Mouse (Mus musculus) stomach, embryonic 16.5 days (tissue): ENCODE results near the gene Eva1b. TPM values are rescaled to one million over a fixed set of nuclear protein-coding genes. Genes with fewer than 3 reads are reported as not detected.
"Not testable (repeated sequence)": the region's sequence is repeated elsewhere in the genome, so short reads cannot be mapped to it uniquely, and the experiment has no call there.

Source experiments
- ATAC-seq: fragments of 200-750 bp; cut with Nextera tagmentation; 2 replicates; pipeline ENCODE4 v1.8.0; 2017; ENCODE audit warnings: moderate number of reproducible peaks, moderate TSS enrichment; ENCODE audit not compliant: insufficient read depth, low FRiP score
- H3K27ac ChIP-seq: fragments of 300-500 bp; sonication (generic); 2 replicates; pipeline ENCODE4 v1.5.1; 2014; ENCODE audit warnings: low read length
- H3K27me3 ChIP-seq: fragments of 300-500 bp; sonication (generic); 2 replicates; pipeline ENCODE4 v1.6.1; 2014; ENCODE audit warnings: low read length, control low read depth, mixed read lengths; ENCODE audit not compliant: control insufficient read depth, insufficient read depth
- H3K36me3 ChIP-seq: fragments of 300-500 bp; sonication (generic); 2 replicates; pipeline ENCODE4 v1.6.1; 2014; ENCODE audit warnings: low read length; ENCODE audit not compliant: control insufficient read depth, insufficient read depth
- H3K4me1 ChIP-seq: fragments of 300-500 bp; sonication (generic); 2 replicates; pipeline ENCODE4 v1.6.1; 2014; ENCODE audit warnings: low read length, control low read depth, mixed read lengths; ENCODE audit not compliant: control insufficient read depth, insufficient read depth
- H3K4me2 ChIP-seq: fragments of 300-500 bp; sonication (generic); 2 replicates; pipeline ENCODE4 v1.6.1; 2014; ENCODE audit warnings: low read depth, low read length, mixed read lengths
- H3K4me3 ChIP-seq: fragments of 300-500 bp; sonication (generic); replicated peaks from 2 replicates; pipeline ENCODE4 v1.5.1; 2014; ENCODE audit warnings: mild to moderate bottlenecking, low read length
- H3K9ac ChIP-seq: fragments of 300-500 bp; sonication (generic); 2 replicates; pipeline ENCODE4 v1.6.1; 2014; ENCODE audit warnings: low read length
- H3K9me3 ChIP-seq: fragments of 300-500 bp; sonication (generic); replicated peaks from 2 replicates; pipeline ENCODE4 v1.6.1; 2016; ENCODE audit warnings: low read length, control low read depth; ENCODE audit not compliant: control insufficient read depth
- WGBS: fragments of 180-500 bp; shearing (Covaris S2); extraction: QIAGEN DNeasy Blood & Tissue Kit; methylation state at CpG from one replicate; pipeline ENCODE4 v1.1.7; 2014; 5-methylcytosine and 5-hydroxymethylcytosine counted together
- polyA plus RNA-seq: library from polyadenylated mRNA; unstranded; fragments of >200 nt; fragmentation: Nextera tagmentation; extraction: Ambion mirVana; gene quantifications from 2 replicates; pipeline ENCODE4 v1.2.1, GENCODE M21; 2015

Gene Eva1b
- polyA plus RNA-seq, 1 experiment from 2014 or later, result 49.7 TPM

DNA sequence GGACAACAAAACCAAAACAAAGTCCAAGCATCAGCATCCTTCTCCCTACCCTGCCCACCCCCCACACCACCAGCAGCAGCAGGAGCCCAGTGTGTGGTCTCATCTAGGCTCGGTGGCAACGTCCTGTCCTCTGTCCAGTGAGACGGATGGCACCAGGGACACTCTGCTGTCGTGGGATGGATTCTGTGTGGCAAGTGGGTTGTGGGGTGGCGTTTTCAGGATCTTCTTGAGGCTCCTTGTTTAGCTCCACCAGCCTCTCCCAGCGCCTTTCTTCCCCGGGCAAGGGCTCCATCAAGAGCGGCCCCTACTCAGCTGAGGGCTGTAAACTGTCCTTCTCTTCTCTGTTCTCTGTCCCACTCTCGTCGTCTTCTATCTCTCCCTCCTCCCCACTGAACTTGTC is 17.5 kb downstream of the Eva1b start:
- H3K4me3 ChIP-seq, H3K36me3 ChIP-seq, H3K27ac ChIP-seq, ATAC-seq, H3K4me1 ChIP-seq, H3K4me2 ChIP-seq, H3K27me3 ChIP-seq, H3K9me3 ChIP-seq, H3K9ac ChIP-seq: not testable (repeated sequence)
- 70% methylated on average over 8 of the region's 10 CpGs for WGBS

DNA sequence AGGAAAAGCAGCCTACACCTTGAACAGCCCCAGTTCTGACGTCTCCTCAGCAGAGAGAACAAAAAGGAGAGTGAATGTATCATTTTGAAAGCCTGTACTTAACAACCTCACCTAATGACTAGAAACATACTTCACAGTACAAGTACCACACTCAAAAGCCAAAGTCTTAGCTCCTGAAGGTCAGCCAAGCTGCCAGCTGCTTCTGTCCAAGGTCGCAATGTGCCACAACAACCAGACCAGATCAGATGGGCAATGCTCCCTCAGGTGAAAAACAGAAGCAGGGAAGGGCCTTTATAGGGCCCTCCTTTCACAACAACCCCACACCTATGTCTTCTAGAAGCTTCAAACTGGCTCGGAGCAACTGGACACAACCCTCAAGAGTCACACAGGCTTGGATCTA is 18.5 kb downstream of the Eva1b start:
- H3K4me1 ChIP-seq, result peaks cover 10% of the 10 kb centered on the region
- H3K4me2 ChIP-seq, result no peak overlapping the region
- no peaks in the 10 kb centered on the region for H3K9me3 ChIP-seq
- H3K4me3 ChIP-seq, result no peak overlapping the region
- peaks cover 12% of the 10 kb centered on the region; the same call in 1 of the 2 replicates for H3K36me3 ChIP-seq
- 79% methylated on average over 3 of the region's 3 CpGs for WGBS
- ATAC-seq, result no peak
- no peaks in the 10 kb centered on the region for H3K27me3 ChIP-seq
- peak overlapping the region; percentile 20; the same call in 1 of the 2 replicates for H3K27ac ChIP-seq
- no peak overlapping the region for H3K9ac ChIP-seq

DNA sequence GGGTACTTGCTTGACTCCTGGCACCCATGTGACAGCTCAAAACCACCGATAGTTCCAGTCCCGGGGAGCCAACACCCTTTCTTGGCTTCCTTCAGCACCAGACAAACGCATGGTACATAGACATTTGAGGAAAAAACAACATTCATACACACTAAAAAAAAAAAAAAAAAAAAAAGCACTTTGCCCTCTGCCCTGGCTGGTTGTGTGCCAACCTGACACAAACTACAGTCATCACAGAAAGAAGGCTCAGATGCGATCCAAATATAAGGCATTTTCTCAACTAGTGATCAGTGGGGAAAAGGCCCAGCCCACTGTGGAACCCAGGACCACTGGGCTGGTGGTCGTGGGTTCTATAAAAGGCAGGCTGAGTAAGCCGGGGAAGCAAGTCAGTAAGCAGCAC is 21.3 kb downstream of the Eva1b start:
- no peak overlapping the region for H3K4me3 ChIP-seq
- no peak overlapping the region for H3K9ac ChIP-seq
- no peak for ATAC-seq
- peaks cover 30% of the 10 kb centered on the region; the same call in 1 of the 2 replicates for H3K36me3 ChIP-seq
- no peaks in the 10 kb centered on the region for H3K9me3 ChIP-seq
- peaks cover under 1% of the 10 kb centered on the region; the same call in 1 of the 2 replicates for H3K4me1 ChIP-seq
- H3K27me3 ChIP-seq, result no peaks in the 10 kb centered on the region
- 90% methylated on average over 6 of the region's 6 CpGs for WGBS
- H3K4me2 ChIP-seq, result no peak overlapping the region
- no peak overlapping the region for H3K27ac ChIP-seq

DNA sequence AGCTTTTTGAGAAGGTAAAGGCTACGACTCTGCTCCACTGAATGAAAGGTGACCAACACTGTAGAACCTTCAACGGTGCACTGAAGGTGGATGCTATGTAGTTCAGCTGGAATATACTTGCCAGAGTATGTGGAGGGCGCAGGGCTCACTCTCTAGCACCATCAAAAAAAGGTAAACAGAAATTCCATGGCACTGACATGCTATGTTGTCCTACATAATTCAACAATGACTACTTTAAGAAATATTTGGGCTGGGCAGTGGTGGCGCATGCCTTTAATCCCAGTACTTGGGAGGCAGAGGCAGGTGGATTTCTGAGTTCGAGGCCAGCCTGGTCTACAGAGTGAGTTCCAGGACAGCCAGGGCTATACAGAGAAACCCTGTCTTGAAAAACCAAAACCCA is 23.2 kb downstream of the Eva1b start:
- H3K9ac ChIP-seq, H3K27ac ChIP-seq, H3K4me1 ChIP-seq, H3K4me2 ChIP-seq, H3K9me3 ChIP-seq, ATAC-seq, H3K27me3 ChIP-seq, H3K4me3 ChIP-seq: not testable (repeated sequence)
- 95% methylated on average over 5 of the region's 5 CpGs for WGBS
- H3K36me3 ChIP-seq, result peaks cover 41% of the 10 kb centered on the region; the same call in 1 of the 2 replicates

DNA sequence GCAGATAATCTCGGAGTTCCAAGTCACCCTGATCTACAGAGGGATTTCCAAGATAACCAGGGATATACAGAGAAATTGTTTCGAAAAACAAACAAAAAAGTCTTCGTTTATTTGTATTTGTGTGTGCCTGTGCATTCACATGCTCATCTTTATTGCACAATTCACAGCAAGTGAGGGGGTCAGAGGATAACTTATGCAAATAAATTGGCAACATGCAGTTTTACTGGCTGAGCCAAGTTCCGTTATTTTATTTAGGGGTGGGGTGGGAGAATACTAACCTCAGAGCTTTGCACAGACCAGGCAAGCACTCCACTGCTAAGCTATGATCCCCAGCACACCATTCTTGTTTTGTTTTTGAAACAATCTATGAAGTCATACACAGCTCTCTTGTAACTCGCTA is 26.3 kb downstream of the Eva1b start:
- Histone ChIP-seq H3K36me3 (peaks cover 52% of the 10 kb centered on the region; the same call in 1 of the 2 replicates), H3K27ac (no peak overlapping the region), H3K4me3 (no peak overlapping the region), H3K4me2 (no peak overlapping the region), H3K27me3 (no peaks in the 10 kb centered on the region), H3K4me1 (no peaks in the 10 kb centered on the region), H3K9me3 (no peaks in the 10 kb centered on the region), H3K9ac (no peak overlapping the region)
- whole genome bisulfite sequencing, result 86% methylated on average over 5 of the region's 5 CpGs
- no peak for ATAC-seq

DNA sequence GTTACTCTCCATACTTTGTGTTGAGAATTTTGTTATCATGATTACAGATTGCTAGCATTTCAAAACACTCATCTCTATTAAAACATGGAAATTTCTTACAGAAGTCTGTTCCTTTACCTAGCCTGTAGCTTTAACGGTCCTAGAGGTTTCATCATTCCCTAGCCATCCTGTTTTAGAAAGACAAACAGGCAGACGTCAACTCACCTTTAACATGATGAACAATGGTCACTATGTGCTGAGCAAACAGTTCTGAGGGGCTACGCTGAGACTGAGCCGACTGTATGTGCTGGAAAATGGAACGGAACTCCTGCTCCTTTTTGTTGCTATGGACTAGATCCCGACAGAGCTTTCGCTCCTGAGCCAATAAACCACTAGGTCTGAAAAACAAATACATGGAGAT is 28.4 kb downstream of the Eva1b start:
- H3K9ac ChIP-seq, ATAC-seq, H3K27ac ChIP-seq, H3K4me2 ChIP-seq, H3K4me1 ChIP-seq, H3K4me3 ChIP-seq, H3K27me3 ChIP-seq, H3K9me3 ChIP-seq: not testable (repeated sequence)
- WGBS, result 68% methylated on average over 7 of the region's 7 CpGs
- peaks cover 58% of the 10 kb centered on the region for H3K36me3 ChIP-seq

DNA sequence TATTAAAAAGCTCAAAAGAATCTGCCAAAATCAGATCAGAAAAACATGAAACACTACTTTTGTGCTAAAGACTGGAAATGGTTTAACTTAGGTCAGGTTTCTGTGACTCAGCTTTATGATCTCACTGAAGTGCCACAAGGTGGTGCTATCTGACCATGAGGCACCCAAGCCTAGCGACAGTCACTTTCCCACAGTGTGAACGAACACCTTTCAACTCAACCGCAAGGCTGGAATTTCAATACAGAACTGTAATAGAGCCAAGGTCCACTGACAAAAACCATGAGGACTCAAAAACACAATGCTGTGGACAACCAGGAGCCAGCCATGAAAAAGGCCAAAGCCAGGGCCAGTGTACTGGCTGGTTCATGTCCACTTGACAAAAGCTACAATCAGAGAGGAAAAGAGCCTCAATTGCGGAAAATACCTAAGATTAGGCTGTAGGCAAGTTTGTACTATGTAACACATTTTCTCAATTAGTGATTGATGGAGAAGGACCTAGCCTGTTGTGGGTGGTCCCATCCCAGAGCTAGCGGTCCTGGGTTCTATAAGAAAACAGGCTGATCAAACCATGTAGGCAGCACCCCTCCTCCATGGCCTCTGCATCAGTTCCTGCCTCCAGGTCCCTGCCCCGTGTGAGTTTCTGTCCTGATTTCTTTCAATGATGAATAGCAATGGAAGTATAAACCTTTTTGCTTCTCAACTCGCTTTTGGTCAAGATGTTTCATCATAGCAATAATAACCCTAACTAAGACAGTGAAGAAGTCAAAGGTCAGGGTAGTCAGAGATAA is 33.8 kb downstream of the Eva1b start:
- H3K9me3 ChIP-seq, result no peaks in the 10 kb centered on the region
- ATAC-seq, result peak; percentile 40; the same call in 1 of the 2 replicates
- H3K4me3 ChIP-seq, result no peak overlapping the region
- peaks cover 32% of the 10 kb centered on the region for H3K36me3 ChIP-seq
- H3K27me3 ChIP-seq, result no peaks in the 10 kb centered on the region
- H3K4me1 ChIP-seq, result no peaks in the 10 kb centered on the region
- H3K4me2 ChIP-seq, result no peak overlapping the region
- no peak overlapping the region for H3K27ac ChIP-seq
- no peak overlapping the region for H3K9ac ChIP-seq
- WGBS, result 47% methylated on average over 7 of the region's 7 CpGs

DNA sequence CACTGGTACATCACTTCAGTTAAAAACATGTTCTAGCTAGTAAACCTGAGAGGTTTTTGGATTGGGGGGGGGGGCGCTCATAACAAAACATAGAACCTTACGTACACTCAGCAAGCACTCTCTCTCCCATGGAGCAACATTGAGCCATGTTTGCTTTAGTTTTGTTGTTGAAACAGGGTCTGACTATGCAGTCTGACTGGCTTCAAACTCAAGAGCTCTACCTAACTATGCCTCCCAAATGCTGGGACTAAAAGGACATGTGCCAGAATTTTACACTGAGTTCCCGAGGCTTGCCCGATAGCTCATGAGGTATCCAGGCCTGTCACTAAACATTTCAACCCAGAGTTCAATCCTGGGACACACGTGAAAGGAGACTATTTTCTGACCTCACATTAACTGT is 35.5 kb downstream of the Eva1b start:
- Histone ChIP-seq H3K4me3 (no peak overlapping the region), H3K9ac (no peak overlapping the region), H3K36me3 (peaks cover 23% of the 10 kb centered on the region), H3K27ac (no peak overlapping the region), H3K4me2 (no peak overlapping the region), H3K9me3 (no peaks in the 10 kb centered on the region), H3K27me3 (no peaks in the 10 kb centered on the region), H3K4me1 (no peaks in the 10 kb centered on the region)
- WGBS, result 75% methylated on average over 5 of the region's 5 CpGs
- ATAC-seq, result no peak

DNA sequence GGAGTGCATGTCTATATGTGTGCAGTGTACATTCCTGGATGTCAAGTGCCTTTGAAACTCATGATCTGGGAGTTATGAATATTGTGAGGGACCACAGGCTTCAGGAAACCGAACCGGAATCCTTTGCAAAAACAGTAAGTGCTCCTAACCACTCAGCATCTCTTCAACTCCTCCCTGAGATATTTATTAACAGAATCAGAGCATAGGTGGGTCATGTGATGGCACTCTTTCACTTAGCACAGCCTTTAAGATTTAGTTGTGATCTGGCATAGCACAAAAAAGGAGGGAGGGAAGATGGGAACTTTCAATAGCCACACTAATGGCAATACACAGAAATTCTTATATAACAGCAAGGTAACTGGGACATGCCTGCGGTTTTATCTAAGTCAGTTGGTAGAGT is 39.6 kb downstream of the Eva1b start:
- peaks cover 3% of the 10 kb centered on the region for H3K36me3 ChIP-seq

More for the DNA sequence above, 39.6 kb downstream of the Eva1b start:
- Histone ChIP-seq H3K27ac (no peak overlapping the region), H3K4me2 (no peak overlapping the region), H3K27me3 (no peaks in the 10 kb centered on the region), H3K9me3 (no peaks in the 10 kb centered on the region), H3K4me3 (no peak overlapping the region), H3K4me1 (no peaks in the 10 kb centered on the region), H3K9ac (no peak overlapping the region)
- 86% methylated on average over 3 of the region's 3 CpGs for WGBS
- no peak for ATAC-seq
